In genomic region chr10:59974191-59974664, GRCm38 (mm10) we compare ENCODE assay signal across 8 mouse cellular contexts. TPM values are rescaled to one million over a fixed set of nuclear protein-coding genes. Genes with fewer than 3 reads are reported as not detected.
A peak's percentile ranks its signal among the peaks of the same experiment; 100 is the strongest.
DNase-seq lines count a peak whose midpoint lies in the region; ATAC-seq lines count a peak whose summit lies in the region.

No protein-coding gene starts in this region.

- no peaks in the 10 kb centered on the region for H3K9me3 ChIP-seq in heart, embryonic 13.5 days

- H3K27me3 ChIP-seq in heart, embryonic 13.5 days (replicated peaks): no peaks in the 10 kb centered on the region

- peak overlapping the region; percentile 57; the same call in 1 of the 2 replicates for H3K9ac ChIP-seq in heart, embryonic 13.5 days

- no peak overlapping the region for H3K4me3 ChIP-seq in heart, embryonic 13.5 days

- ATAC-seq in heart, embryonic 13.5 days (ENCODE audit: extremely low read depth, insufficient number of reproducible peaks, low FRiP score, low TSS enrichment): 0 out of 2 replicates have a peak, but pooled peaks have one; percentile 17

- 23% methylated on average over 6 of the region's 6 CpGs for WGBS in heart, embryonic 13.5 days

- peaks cover 73% of the 10 kb centered on the region for H3K4me1 ChIP-seq in heart, embryonic 13.5 days

- H3K4me2 ChIP-seq in heart, embryonic 13.5 days: 0 out of 2 replicates have a peak overlapping the region, but pooled peaks have one; percentile 6

- DNase-seq in urinary bladder, postnatal 14 days (ENCODE audit: low spot score): peak; percentile 70
- no peak for DNase-seq in urinary bladder, adult 2 months (ENCODE audit: low spot score)
- peak; percentile 71 for DNase-seq in embryo, embryonic 11 days
- DNase-seq in kidney, adult 9 months: peak; percentile 87
- peak; percentile 83 for DNase-seq in lung, postnatal 10 days
- peak; percentile 86 for DNase-seq in skeletal muscle tissue, adult 2 months (ENCODE audit: low read depth, low spot score)
- no peak for DNase-seq in Muller cell, postnatal 12 days (ENCODE audit: inconsistent ontology term)

- H3K36me3 ChIP-seq in heart, embryonic 13.5 days: no peaks in the 10 kb centered on the region

- H3K27ac ChIP-seq in heart, embryonic 13.5 days (replicated peaks): peak overlapping the region; percentile 79

RNA-seq across cellular contexts. Expression of gene Ddit4, which starts 22.6 kb away (rescaled TPM):
- 20.6 and 30.7 TPM in 2 replicates for polyA plus RNA-seq in urinary bladder, adult 2 months (2012; rRNA removed)
- polyA plus RNA-seq in heart, embryonic 13.5 days (2015; fragmentation: Nextera tagmentation; extraction: Ambion mirVana): 19.7 and 24.5 TPM in 2 replicates

RNA-seq across cellular contexts. Expression of gene Ascc1, which starts 28.4 kb away (rescaled TPM):
- polyA plus RNA-seq in urinary bladder, adult 2 months (2012; rRNA removed): 36.2 and 39.2 TPM in 2 replicates
- 33.8 and 37.9 TPM in 2 replicates for polyA plus RNA-seq in heart, embryonic 13.5 days (2015; fragmentation: Nextera tagmentation; extraction: Ambion mirVana)

RNA-seq across cellular contexts. Expression of gene Anapc16, which starts 28.7 kb away (rescaled TPM):
- 91.8 and 93.0 TPM in 2 replicates for polyA plus RNA-seq in urinary bladder, adult 2 months (2012; rRNA removed)
- 84.7 and 93.3 TPM in 2 replicates for polyA plus RNA-seq in heart, embryonic 13.5 days (2015; fragmentation: Nextera tagmentation; extraction: Ambion mirVana)

Comparison
In these comparisons a context has a peak if more than half of its experiments do, and no peak if none do; other contexts are left out.
1. DNase-seq: peak in urinary bladder, postnatal 14 days (single experiment), embryo, embryonic 11 days (single experiment), kidney, adult 9 months (single experiment), lung, postnatal 10 days (single experiment) and skeletal muscle tissue, adult 2 months (single experiment); none in urinary bladder, adult 2 months (single experiment) and Muller cell, postnatal 12 days (single experiment).